Mouse (Mus musculus) megakaryocyte, adult 5-6 weeks (primary cell): ENCODE results near the gene Hhipl1. TPM values are rescaled to one million over a fixed set of nuclear protein-coding genes. Genes with fewer than 3 reads are reported as not detected.

Experiments used
- ATAC-seq: 2 replicates; pipeline ENCODE4 v1.8.0; 2016; ENCODE audit warnings: mild to moderate bottlenecking, inconsistent platforms; ENCODE audit not compliant: poor library complexity, severe bottlenecking
- total RNA-seq, 2 experiments: library from RNA; stranded (forward) in 1 of 2; stranded (reverse) in 1 of 2; fragments of 153-499, 151-499 nt in 1 of 2; fragments of 221-1000, 200-1000 nt in 1 of 2; gene quantifications; 2 replicates each; pipeline versions ENCODE4 v1.2.3 to v1.2.4; 2015 to 2017

Hhipl1 gene
- total RNA-seq, 2 experiments from 2014 or later, result not detected

GRCm38 (mm10) chr12:108311741-108312290 lies 5.7 kb downstream of the Hhipl1 start:
- no peak for ATAC-seq

- no peak for ATAC-seq
These were observed 6.4 kb downstream of the Hhipl1 start for GRCm38 (mm10) chr12:108312432-108312851.

GRCm38 (mm10) chr12:108313244-108313772 lies 7.2 kb downstream of the Hhipl1 start:
- ATAC-seq, result no peak

- no peak for ATAC-seq
These were observed 9.7 kb downstream of the Hhipl1 start for GRCm38 (mm10) chr12:108315818-108316217.

- no peak for ATAC-seq
These were observed 10.6 kb downstream of the Hhipl1 start for GRCm38 (mm10) chr12:108316655-108317054.

- ATAC-seq, result no peak
These were observed 11.2 kb downstream of the Hhipl1 start for GRCm38 (mm10) chr12:108317201-108317738.

GRCm38 (mm10) chr12:108317826-108318430 lies 11.9 kb downstream of the Hhipl1 start:
- no peak for ATAC-seq

- ATAC-seq, result no peak
These were observed 12.4 kb downstream of the Hhipl1 start for GRCm38 (mm10) chr12:108318499-108318898.

GRCm38 (mm10) chr12:108320096-108320495 lies 14.0 kb downstream of the Hhipl1 start:
- no peak for ATAC-seq

- ATAC-seq, result no peak
These were observed 20.3 kb downstream of the Hhipl1 start for GRCm38 (mm10) chr12:108326401-108326800.

GRCm38 (mm10) chr12:108327889-108328491 lies 21.9 kb downstream of the Hhipl1 start:
- no peak for ATAC-seq

GRCm38 (mm10) chr12:108333056-108333455 lies 27.0 kb downstream of the Hhipl1 start:
- peak; percentile 68 for ATAC-seq

GRCm38 (mm10) chr12:108333481-108333882 lies 27.4 kb downstream of the Hhipl1 start:
- ATAC-seq, result peak; percentile 70

- ATAC-seq, result peak; percentile 80
These were observed 27.9 kb downstream of the Hhipl1 start, which contains the start of gene Cyp46a1 for GRCm38 (mm10) chr12:108333895-108334445. Gene Cyp46a1, plus strand, starts transcription at chr12:108334381.

GRCm38 (mm10) chr12:108334529-108334928 lies 28.5 kb downstream of the Hhipl1 start:
- no peak for ATAC-seq

GRCm38 (mm10) chr12:108338572-108339190 lies 32.6 kb downstream of the Hhipl1 start:
- no peak for ATAC-seq

- ATAC-seq, result no peak
These were observed 42.1 kb downstream of the Hhipl1 start for GRCm38 (mm10) chr12:108348151-108348550.

- no peak for ATAC-seq
These were observed 43.0 kb downstream of the Hhipl1 start for GRCm38 (mm10) chr12:108349026-108349425.

GRCm38 (mm10) chr12:108350931-108351330 lies 44.9 kb downstream of the Hhipl1 start:
- no peak for ATAC-seq

- no peak for ATAC-seq
These were observed 46.5 kb downstream of the Hhipl1 start for GRCm38 (mm10) chr12:108352371-108353136.
